Mouse (Mus musculus) left cerebral cortex, postnatal 14 days (tissue): ENCODE measurements at regions not wholly inside any gene's neighbourhood (a gene's known extent, or its start where the extent isn't known, plus 50 kb on each side); places are given as distances from the start of the nearest gene placed in this dataset.

Experiments
- DNase-seq, 2 experiments: peaks; one replicate each; pipeline ENCODE4 v3.0.0; 2021 to 2022; ENCODE audit warnings: low spot score in 2 of 2, mixed read lengths in 1 of 2
- intact Hi-C: fragments of 180-260 bp; cut with DNase I; formaldehyde crosslinking; loops from one replicate; pipeline ENCODE4 v1.15.1; 2025

DNA sequence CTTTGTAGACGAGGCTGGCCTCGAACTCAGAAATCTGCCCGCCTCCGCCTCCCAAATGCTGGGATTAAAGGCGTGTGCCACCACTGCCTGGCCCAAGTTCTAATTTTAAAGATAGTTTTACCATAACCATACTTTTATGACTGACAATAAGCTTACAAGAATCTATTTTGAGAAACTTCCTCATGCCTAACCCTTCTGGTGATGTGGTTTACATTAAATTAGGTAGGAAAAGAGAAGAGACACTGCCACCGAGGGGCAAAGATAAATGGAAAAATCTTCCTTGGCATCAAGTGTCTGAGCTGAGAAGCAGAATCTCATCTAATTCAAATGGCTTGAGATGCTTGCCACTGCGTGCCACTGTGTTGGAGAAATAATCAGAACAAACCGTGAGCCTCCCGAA lies 56.3 kb upstream of the Cul3 start:
- no peak for DNase-seq
- intact Hi-C loops, result no loop called here

GRCm38 (mm10) chr1:80391406-80391805 lies 51.1 kb upstream of the Cul3 start:
- intact Hi-C loops, result no loop called here
- DNase-seq, result no peak

DNA sequence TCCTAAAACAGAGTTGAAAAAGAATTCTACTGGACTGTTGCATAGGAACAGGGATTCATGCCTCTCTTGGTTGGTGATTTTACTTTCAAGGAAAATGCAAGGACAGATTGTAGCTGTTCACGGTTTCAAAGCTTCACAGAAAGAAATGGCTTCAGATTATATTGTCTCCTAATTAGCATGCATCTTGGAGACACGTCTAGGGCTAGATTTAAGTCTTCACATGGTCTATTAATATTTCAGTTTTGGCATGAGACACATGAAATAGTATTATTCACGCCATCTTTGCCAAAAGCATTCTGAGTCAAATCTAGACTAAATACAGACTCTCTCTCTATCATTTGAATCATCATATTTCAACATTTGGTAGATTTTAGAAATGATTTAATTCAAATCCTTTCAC lies 50.1 kb upstream of the Cul3 start:
- intact Hi-C loops, result no loop called here
- peak in 1 of 2 experiments; percentile 60 for DNase-seq
